Mouse (Mus musculus) cerebellum, adult 2 months (tissue): ENCODE measurements around the gene Ankrd13d.

Experiments
- CTCF ChIP-seq: fragments of 200-500 bp; IDR thresholded peaks from 2 replicates; pipeline ENCODE4 v1.5.1; 2011; ENCODE audit warnings: low read depth, mild to moderate bottlenecking, control low read depth, low read length, moderate library complexity, borderline replicate concordance; ENCODE audit not compliant: insufficient read depth
- POLR2A ChIP-seq: fragments of 200-500 bp; IDR thresholded peaks from 2 replicates; pipeline ENCODE4 v1.6.1; 2011; ENCODE audit warnings: low read length, control low read depth, borderline replicate concordance; ENCODE audit not compliant: insufficient read depth

GRCm38 (mm10) chr19:4321622-4322021 lies 38.7 kb upstream of the Ankrd13d start:
- TF ChIP-seq CTCF, result no peak
- no peak for TF ChIP-seq POLR2A
